Mouse (Mus musculus) small intestine, adult 2 months (tissue): ENCODE data around the gene Haus5.

Source experiments
- CTCF ChIP-seq: fragments of 200-500 bp; IDR thresholded peaks from 2 replicates; pipeline ENCODE4 v1.5.1; 2012; ENCODE audit warnings: low read depth, mild to moderate bottlenecking, control low read depth, inconsistent platforms, low read length, moderate library complexity, mixed read lengths; ENCODE audit not compliant: insufficient replicate concordance, insufficient read length; ENCODE audit errors: extremely low read depth
- POLR2A ChIP-seq: fragments of 200-500 bp; IDR thresholded peaks from 2 replicates; pipeline ENCODE4 v1.6.1; 2012; ENCODE audit warnings: low read depth, mild to moderate bottlenecking, control low read depth, inconsistent platforms, low read length, moderate library complexity

DNA sequence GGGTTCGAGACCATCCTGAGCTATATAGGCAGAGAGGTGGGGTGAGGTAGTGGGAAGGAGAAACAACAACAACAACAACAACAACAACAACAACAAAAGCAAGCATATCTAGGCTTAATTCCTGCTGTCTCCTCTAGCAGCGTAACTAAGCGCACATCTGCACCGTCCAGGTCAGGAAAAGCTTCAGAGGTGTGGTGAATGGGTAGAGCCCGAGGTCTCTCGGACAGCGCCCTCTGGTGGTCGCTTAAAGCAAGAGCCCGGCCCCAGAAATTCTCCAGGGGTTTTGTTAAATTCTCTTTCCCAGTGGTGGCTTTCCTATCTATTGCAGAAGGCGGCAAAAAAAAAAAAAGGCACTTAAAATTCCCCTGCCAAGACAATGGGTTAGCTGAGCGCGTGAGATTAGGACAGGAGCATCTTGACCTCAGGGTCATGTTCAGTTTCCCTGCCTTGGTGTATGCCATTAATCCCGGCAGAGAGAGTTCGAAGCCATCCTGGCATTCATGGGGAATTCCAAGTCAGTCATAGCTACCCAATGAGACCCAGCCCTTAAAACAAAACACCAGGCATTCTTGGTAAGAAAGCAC is 51.2 kb downstream of the Haus5 start:
- no peak for TF ChIP-seq POLR2A
- peak; percentile 89 for TF ChIP-seq CTCF
